In genomic region chr7:12998851-12999250, GRCm38 (mm10) we compare ENCODE assay signal across 8 mouse cellular contexts. TPM values are rescaled to one million over a fixed set of nuclear protein-coding genes. Genes with fewer than 3 reads are reported as not detected.
DNase-seq lines count a peak whose midpoint lies in the region; ATAC-seq lines count a peak whose summit lies in the region.

TSS of gene Trim28 (plus strand) at chr7:12999114.

- no peaks in the 10 kb centered on the region for H3K4me1 ChIP-seq in lung, embryonic 16.5 days (replicated peaks; ENCODE audit: control insufficient read depth, insufficient read depth, low read length)
- no peaks in the 10 kb centered on the region for H3K4me1 ChIP-seq in embryonic facial prominence, embryonic 14.5 days (ENCODE audit: control insufficient read depth, insufficient read depth, low read length)
- H3K4me1 ChIP-seq in heart, embryonic 16.5 days (ENCODE audit: control insufficient read depth, insufficient read depth, low read length), result no peaks in the 10 kb centered on the region
- H3K4me1 ChIP-seq in neural tube, embryonic 14.5 days (ENCODE audit: control insufficient read depth, insufficient read depth, low read length), result no peaks in the 10 kb centered on the region

- 88% methylated on average over 3 of the region's 3 CpGs for WGBS in lung, embryonic 16.5 days
- 75% methylated on average over 3 of the region's 3 CpGs for WGBS in embryonic facial prominence, embryonic 14.5 days
- WGBS in heart, embryonic 16.5 days, result 77% methylated on average over 3 of the region's 3 CpGs
- 87% methylated on average over 3 of the region's 3 CpGs for WGBS in neural tube, embryonic 14.5 days

- no peak for DNase-seq in lung, postnatal 14 days
- no peak for DNase-seq in embryonic facial prominence, embryonic 14.5 days (ENCODE audit: low spot score)
- DNase-seq in left cerebral cortex, postnatal 4 days, result no peak
- no peak for DNase-seq in cerebellum, postnatal 14 days
- DNase-seq in right cerebral cortex, postnatal 10 days (ENCODE audit: low spot score in 2 of 2), result no peak

- no peaks in the 10 kb centered on the region for H3K9me3 ChIP-seq in lung, embryonic 16.5 days (ENCODE audit: control insufficient read depth, low read length)
- no peaks in the 10 kb centered on the region for H3K9me3 ChIP-seq in embryonic facial prominence, embryonic 14.5 days (ENCODE audit: control insufficient read depth, low read length)
- no peaks in the 10 kb centered on the region for H3K9me3 ChIP-seq in heart, embryonic 16.5 days (replicated peaks; ENCODE audit: control insufficient read depth, low read length)
- H3K9me3 ChIP-seq in neural tube, embryonic 14.5 days (ENCODE audit: control insufficient read depth, low read length), result no peaks in the 10 kb centered on the region

- intact Hi-C loops in left cerebral cortex, postnatal 4 days (cut with DNase I), result no loop called here

- H3K9ac ChIP-seq in lung, embryonic 16.5 days (ENCODE audit: low read length), result no peak within 1 kb of the TSS
- H3K9ac ChIP-seq in embryonic facial prominence, embryonic 14.5 days (ENCODE audit: low read depth, low read length), result no peak within 1 kb of the TSS
- H3K9ac ChIP-seq in heart, embryonic 16.5 days (ENCODE audit: low read length), result no peak within 1 kb of the TSS
- H3K9ac ChIP-seq in neural tube, embryonic 14.5 days (replicated peaks; ENCODE audit: low read depth, low read length), result no peak within 1 kb of the TSS

- H3K27me3 ChIP-seq in lung, embryonic 16.5 days (ENCODE audit: control insufficient read depth, insufficient read depth, low read depth, low read length), result no peaks in the 10 kb centered on the region
- no peaks in the 10 kb centered on the region for H3K27me3 ChIP-seq in embryonic facial prominence, embryonic 14.5 days (replicated peaks; ENCODE audit: control insufficient read depth, insufficient read depth, low read length)
- H3K27me3 ChIP-seq in heart, embryonic 16.5 days (ENCODE audit: control insufficient read depth, insufficient read depth, low read length), result no peaks in the 10 kb centered on the region
- H3K27me3 ChIP-seq in neural tube, embryonic 14.5 days (ENCODE audit: control insufficient read depth, insufficient read depth, low read length), result no peaks in the 10 kb centered on the region

- H3K4me2 ChIP-seq in lung, embryonic 16.5 days (ENCODE audit: low read depth, low read length), result no peak within 1 kb of the TSS
- no peak within 1 kb of the TSS for H3K4me2 ChIP-seq in embryonic facial prominence, embryonic 14.5 days (ENCODE audit: low read depth, low read length)
- H3K4me2 ChIP-seq in heart, embryonic 16.5 days (ENCODE audit: low read depth, low read length), result no peak within 1 kb of the TSS
- no peak within 1 kb of the TSS for H3K4me2 ChIP-seq in neural tube, embryonic 14.5 days (ENCODE audit: low read depth, low read length)

- H3K27ac ChIP-seq in lung, embryonic 16.5 days (ENCODE audit: low read length), result no peak within 1 kb of the TSS
- H3K27ac ChIP-seq in embryonic facial prominence, embryonic 14.5 days (replicated peaks; ENCODE audit: low read depth, low read length), result no peak within 1 kb of the TSS
- H3K27ac ChIP-seq in heart, embryonic 16.5 days (ENCODE audit: low read length), result no peak within 1 kb of the TSS
- no peak within 1 kb of the TSS for H3K27ac ChIP-seq in neural tube, embryonic 14.5 days (ENCODE audit: low read depth, low read length)

- ATAC-seq in lung, embryonic 16.5 days (ENCODE audit: low read depth), result no peak
- ATAC-seq in embryonic facial prominence, embryonic 14.5 days (ENCODE audit: low read depth), result no peak
- no peak for ATAC-seq in heart, embryonic 16.5 days (replicated peaks; ENCODE audit: extremely low read depth, insufficient read depth, low FRiP score)
- no peak for ATAC-seq in neural tube, embryonic 14.5 days (ENCODE audit: low read depth)

- H3K36me3 ChIP-seq in lung, embryonic 16.5 days (ENCODE audit: control insufficient read depth, insufficient read depth, low read length), result no peaks in the 10 kb centered on the region
- H3K36me3 ChIP-seq in embryonic facial prominence, embryonic 14.5 days (ENCODE audit: control insufficient read depth, insufficient read depth, low read length), result no peaks in the 10 kb centered on the region
- no peaks in the 10 kb centered on the region for H3K36me3 ChIP-seq in heart, embryonic 16.5 days (ENCODE audit: control insufficient read depth, insufficient read depth)
- no peaks in the 10 kb centered on the region for H3K36me3 ChIP-seq in neural tube, embryonic 14.5 days (ENCODE audit: control insufficient read depth, insufficient read depth, low read length)

- H3K4me3 ChIP-seq in lung, embryonic 16.5 days (ENCODE audit: low read length), result no peak within 1 kb of the TSS
- no peak within 1 kb of the TSS for H3K4me3 ChIP-seq in embryonic facial prominence, embryonic 14.5 days (ENCODE audit: low read depth, low read length)
- no peak within 1 kb of the TSS for H3K4me3 ChIP-seq in heart, embryonic 16.5 days (ENCODE audit: low read length)
- H3K4me3 ChIP-seq in neural tube, embryonic 14.5 days (ENCODE audit: low read depth, low read length), result no peak within 1 kb of the TSS

RNA-seq across cellular contexts. Expression of gene Trim28, which starts in this region (rescaled TPM):
- 190 and 195 TPM in 2 replicates for polyA plus RNA-seq in lung, embryonic 16.5 days (2015; fragmentation: Nextera tagmentation; extraction: Ambion mirVana)
- polyA plus RNA-seq in embryonic facial prominence, embryonic 14.5 days (2014; fragmentation: Nextera tagmentation; extraction: Ambion mirVana), result 321 and 352 TPM in 2 replicates
- 123 and 143 TPM in 2 replicates for polyA plus RNA-seq in heart, embryonic 16.5 days (2015; fragmentation: Nextera tagmentation; extraction: Ambion mirVana)
- 100 to 1,000 TPM; 412 to 415 TPM for total RNA-seq in left cerebral cortex, postnatal 4 days (2021)
- polyA plus RNA-seq in neural tube, embryonic 14.5 days (2014; fragmentation: Nextera tagmentation; extraction: Ambion mirVana), result 251 and 280 TPM in 2 replicates
